Mouse (Mus musculus) monocyte, adult 5-6 weeks (primary cell): ENCODE measurements around the gene Cotl1. TPM values are rescaled to one million over a fixed set of nuclear protein-coding genes. Genes with fewer than 3 reads are reported as not detected.
A peak's percentile ranks its signal among the peaks of the same experiment; 100 is the strongest.

Experiments
- ATAC-seq: fragments of 153-309, 156-312 bp; replicated peaks from 2 replicates; pipeline ENCODE4 v1.8.0; 2017; ENCODE audit warnings: mild to moderate bottlenecking; ENCODE audit not compliant: low TSS enrichment, insufficient number of reproducible peaks, severe bottlenecking, poor library complexity, low FRiP score
- total RNA-seq: library from RNA; stranded (forward); fragments of 200-1000, 200-491, 200-594 nt; gene quantifications from 3 replicates; pipeline ENCODE4 v1.2.3, GENCODE M21; 2017

The Cotl1 gene
- total RNA-seq, 1 experiment from 2014 or later, result 310 TPM

- peak; percentile 72 for ATAC-seq
Measured at GRCm38 (mm10) chr8:119798170-119798964, 42.0 kb downstream of the Cotl1 start.

- no peak for ATAC-seq
Measured at GRCm38 (mm10) chr8:119795651-119796050, 44.7 kb downstream of the Cotl1 start.

GRCm38 (mm10) chr8:119794689-119795088 is 45.7 kb downstream of the Cotl1 start:
- ATAC-seq, result no peak

- no peak; the same call in 1 of the 2 replicates for ATAC-seq
Measured at GRCm38 (mm10) chr8:119791804-119792704, 48.3 kb downstream of the Cotl1 start.

GRCm38 (mm10) chr8:119789581-119789980 is 50.8 kb downstream of the Cotl1 start:
- ATAC-seq, result no peak

DNA sequence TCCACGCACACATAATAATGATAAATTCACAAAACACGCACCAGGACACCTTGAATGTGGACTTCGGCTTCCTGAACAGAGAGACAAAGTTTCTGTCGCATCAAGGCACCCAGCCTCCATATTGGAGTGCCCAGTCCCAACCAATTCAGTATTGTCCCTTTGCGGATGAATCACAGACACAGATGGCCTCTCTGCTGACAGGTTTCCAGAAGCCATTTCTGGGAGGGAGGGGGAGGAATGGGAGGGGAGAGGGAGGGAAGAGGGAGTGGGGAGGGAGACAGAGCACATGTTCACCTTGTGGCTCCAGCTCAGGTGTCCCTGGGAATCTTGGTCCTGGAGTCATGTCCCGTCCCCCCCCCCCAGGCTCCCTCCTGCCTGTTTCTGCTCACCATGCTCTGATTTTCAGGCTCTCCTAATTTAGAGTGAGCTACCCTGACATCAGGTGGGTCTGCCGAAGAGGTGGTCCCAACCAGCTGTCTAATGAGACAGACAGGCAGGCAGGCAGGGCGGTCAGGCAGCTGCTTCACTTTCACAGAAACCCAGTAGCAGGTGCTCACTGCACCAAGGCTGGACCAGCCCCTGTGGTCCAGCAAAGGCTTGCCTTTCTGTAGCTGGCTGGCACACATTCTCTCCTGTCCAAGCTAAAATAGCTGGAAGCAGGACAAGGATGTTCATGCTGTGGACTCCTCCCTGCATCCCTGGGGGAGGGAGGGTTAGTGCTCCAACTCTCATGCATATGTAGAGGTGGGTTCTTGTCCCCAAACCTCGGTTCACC is 51.5 kb downstream of the Cotl1 start:
- no peak for ATAC-seq

DNA sequence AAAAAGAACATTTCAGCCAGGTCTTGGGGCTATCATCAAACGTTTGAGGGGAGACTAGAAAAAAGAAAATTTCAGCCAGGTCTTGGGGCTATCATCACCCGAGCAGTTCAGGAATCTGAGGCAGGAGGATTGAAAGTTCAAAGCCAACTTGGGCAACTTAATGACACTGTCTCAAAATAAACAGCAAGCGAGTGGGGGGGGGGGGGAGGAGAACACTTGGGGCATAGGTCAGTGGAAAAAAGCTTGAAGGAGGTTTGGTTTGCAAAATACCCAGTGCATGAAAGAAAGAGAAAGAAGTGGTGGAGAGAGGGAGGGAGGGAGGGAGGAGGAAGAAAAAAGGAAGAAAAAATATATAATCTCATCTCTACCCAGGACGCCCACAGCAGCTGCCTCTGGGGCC is 53.0 kb downstream of the Cotl1 start:
- ATAC-seq, result no peak

- no peak for ATAC-seq
Measured at GRCm38 (mm10) chr8:119786871-119787270, 53.5 kb downstream of the Cotl1 start.

DNA sequence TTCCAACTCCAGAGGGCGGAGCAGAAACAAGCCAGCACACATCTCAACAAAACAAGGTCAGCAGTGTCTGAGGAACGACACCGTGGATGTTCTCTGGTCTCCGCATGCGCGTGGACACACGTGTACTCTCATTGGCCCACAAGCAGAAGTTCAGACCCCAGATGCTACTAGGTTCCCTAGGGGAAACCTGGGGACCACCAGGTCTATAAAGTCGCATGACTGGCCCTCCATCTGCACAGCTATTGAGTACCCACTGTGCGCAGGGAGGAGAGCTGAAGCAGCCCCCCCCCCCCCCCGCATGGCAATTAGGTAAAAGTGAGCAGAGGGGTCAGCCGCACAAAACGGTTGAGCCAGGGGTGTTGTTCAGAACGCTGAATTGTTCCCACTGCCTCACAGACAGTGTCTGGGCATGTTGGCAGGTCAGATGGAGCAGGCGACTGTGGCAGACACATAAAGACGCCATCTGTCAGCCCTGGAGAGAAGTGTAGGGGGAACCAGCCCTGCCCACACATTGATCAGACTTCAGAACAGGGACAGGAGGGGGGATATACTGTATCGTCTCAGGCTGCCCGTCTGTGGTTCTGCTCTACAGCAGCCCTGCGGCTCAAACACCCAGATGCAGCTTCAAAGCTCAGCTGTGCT is 54.5 kb downstream of the Cotl1 start:
- no peak for ATAC-seq

- no peak for ATAC-seq
Measured at GRCm38 (mm10) chr8:119784676-119785075, 55.7 kb downstream of the Cotl1 start.

DNA sequence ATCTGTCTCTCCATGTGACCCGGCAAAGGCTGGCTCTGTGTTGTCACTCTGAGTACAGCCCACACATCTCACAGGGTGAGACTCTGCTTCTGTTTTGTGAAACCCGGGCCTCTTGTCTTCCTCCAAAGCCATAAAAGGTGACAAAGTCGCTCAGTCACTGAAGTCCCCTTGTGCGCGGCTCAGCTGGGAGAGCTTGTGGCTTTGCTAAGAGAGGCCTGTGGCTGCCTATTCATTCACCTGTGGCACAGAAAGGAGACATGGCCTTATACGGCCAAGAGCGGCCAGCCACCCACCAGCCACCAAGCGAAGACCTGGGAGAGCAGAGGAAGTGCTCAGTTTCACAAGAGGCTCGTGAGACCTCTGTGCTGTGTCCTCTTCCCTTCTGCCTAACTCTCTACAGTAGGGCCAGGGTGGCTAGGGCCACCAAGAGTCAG is 56.2 kb downstream of the Cotl1 start:
- ATAC-seq, result peak; percentile 48; the same call in 1 of the 2 replicates

GRCm38 (mm10) chr8:119783579-119783978 is 56.8 kb downstream of the Cotl1 start:
- ATAC-seq, result no peak

- ATAC-seq, result 0 out of 2 replicates have a peak, but pooled peaks have one; percentile 7
Measured at GRCm38 (mm10) chr8:119782715-119783114, 57.6 kb downstream of the Cotl1 start.

DNA sequence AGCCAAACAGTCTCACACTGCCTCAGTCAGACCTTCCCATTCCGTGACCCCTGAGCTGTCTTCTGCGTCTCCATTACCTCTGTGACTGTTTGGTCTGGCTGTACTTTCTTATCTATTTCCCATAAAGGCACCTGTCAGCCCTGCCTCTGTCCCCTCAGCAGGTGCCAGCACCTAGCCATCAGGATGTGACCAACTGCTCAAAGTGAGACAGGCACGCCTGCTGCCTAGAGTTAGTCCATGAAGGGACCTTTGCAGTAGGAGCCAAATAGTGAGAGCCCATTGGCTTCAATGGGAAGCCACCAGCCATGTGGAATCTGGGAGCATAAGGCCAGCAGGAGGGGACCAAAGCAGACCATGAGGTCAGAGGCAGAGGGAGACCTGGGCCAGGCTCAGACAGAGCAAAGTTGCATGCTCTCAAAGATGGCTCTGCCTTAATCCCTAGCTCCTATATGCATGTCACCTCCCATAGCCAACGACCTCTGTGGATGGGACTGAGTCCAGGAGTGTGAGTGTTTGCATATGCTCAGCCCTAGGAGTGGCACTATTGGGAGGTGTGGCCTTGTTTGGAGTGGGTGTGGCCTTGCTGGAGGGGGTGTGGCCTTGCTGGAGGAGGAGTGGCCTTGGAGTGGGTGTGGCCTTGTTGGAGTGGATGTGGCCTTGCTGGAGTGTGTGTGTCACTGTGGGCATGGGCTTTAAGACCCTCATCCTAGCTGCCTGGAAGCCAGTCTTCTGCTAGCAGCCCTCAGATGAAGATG is 59.1 kb downstream of the Cotl1 start:
- ATAC-seq, result no peak

GRCm38 (mm10) chr8:119780402-119781049 is 59.8 kb downstream of the Cotl1 start:
- no peak for ATAC-seq

GRCm38 (mm10) chr8:119779013-119779737 is 61.2 kb downstream of the Cotl1 start:
- peak; percentile 42; the same call in 1 of the 2 replicates for ATAC-seq

- peak; percentile 90 for ATAC-seq
Measured at GRCm38 (mm10) chr8:119778263-119778662, 62.1 kb downstream of the Cotl1 start, which contains the start of gene Tldc1. Gene Tldc1 (minus strand): TSS chr8:119778416.
